Comparison of ENCODE assay signal across 15 mouse cellular contexts in genomic region chr4:40643567-40643966, GRCm38 (mm10). TPM values are rescaled to one million over a fixed set of nuclear protein-coding genes. Genes with fewer than 3 reads are reported as not detected.
DNase-seq lines count a peak whose midpoint lies in the region; ATAC-seq and TF ChIP-seq lines count a peak whose summit lies in the region.
"Had no signal": no experiment of that assay in that cellular context is flagged by ENCODE, and none has a peak within 500 bp of the region (broad histone marks: within the 10 kb centered on the region; RNA-seq: fewer than 3 reads in every experiment).

No protein-coding gene starts in this region.

- 25% methylated on average over 5 of the region's 5 CpGs for WGBS in hindbrain, postnatal 0 days
- WGBS in hindbrain, embryonic 12.5 days = 76% methylated on average over 5 of the region's 5 CpGs
- 60% methylated on average over 5 of the region's 5 CpGs for WGBS in neural tube, embryonic 15.5 days

- no peak overlapping the region for H3K4me2 ChIP-seq in hindbrain, postnatal 0 days (ENCODE audit: low read depth, low read length)
- H3K4me2 ChIP-seq in hindbrain, embryonic 12.5 days (replicated peaks) = no peak overlapping the region
- no peak overlapping the region for H3K4me2 ChIP-seq in neural tube, embryonic 15.5 days
- H3K4me2 ChIP-seq: embryonic facial prominence, embryonic 12.5 days; liver, embryonic 15.5 days had no signal

- no peaks in the 10 kb centered on the region for H3K4me1 ChIP-seq in hindbrain, postnatal 0 days (ENCODE audit: insufficient read depth, low read length)
- H3K4me1 ChIP-seq in hindbrain, embryonic 12.5 days = no peaks in the 10 kb centered on the region
- H3K4me1 ChIP-seq in neural tube, embryonic 15.5 days = no peaks in the 10 kb centered on the region
- H3K4me1 ChIP-seq: embryonic facial prominence, embryonic 12.5 days; hindbrain, embryonic 10.5 days; liver, embryonic 15.5 days had no signal

- H3K36me3 ChIP-seq in hindbrain, postnatal 0 days (ENCODE audit: insufficient read depth, low read length) = no peaks in the 10 kb centered on the region
- H3K36me3 ChIP-seq in hindbrain, embryonic 12.5 days = no peaks in the 10 kb centered on the region
- H3K36me3 ChIP-seq in neural tube, embryonic 15.5 days = no peaks in the 10 kb centered on the region
- H3K36me3 ChIP-seq: embryonic facial prominence, embryonic 12.5 days; hindbrain, embryonic 10.5 days; liver, embryonic 15.5 days had no signal

- TF ChIP-seq CTCF in hindbrain, postnatal 0 days (IDR thresholded peaks at IDR 0.05; ENCODE audit: low read depth) = no peak

- no peak overlapping the region for H3K27ac ChIP-seq in hindbrain, postnatal 0 days
- no peak overlapping the region for H3K27ac ChIP-seq in hindbrain, embryonic 12.5 days
- no peak overlapping the region for H3K27ac ChIP-seq in neural tube, embryonic 15.5 days (replicated peaks)
- H3K27ac ChIP-seq: embryonic facial prominence, embryonic 12.5 days; hindbrain, embryonic 10.5 days; liver, embryonic 15.5 days had no signal

- peak; percentile 7 to 27 for DNase-seq in cerebellum, postnatal 14 days
- DNase-seq in hindbrain, postnatal 0 days (ENCODE audit: low spot score) = peak; percentile 52
- peak; percentile 29 for DNase-seq in lung, postnatal 10 days
- DNase-seq in lung, postnatal 14 days = no peak
- peak; percentile 39 to 42 for DNase-seq in kidney, postnatal 25 days
- DNase-seq: adrenal gland, postnatal 36 days; right cerebral cortex, postnatal 25 days; thymus, adult 2 months had no signal

- no peak for ATAC-seq in cerebellum, adult (ENCODE audit: insufficient number of reproducible peaks, low FRiP score, low TSS enrichment)
- no peak for ATAC-seq in hindbrain, postnatal 0 days
- no peak for ATAC-seq in hindbrain, embryonic 12.5 days (ENCODE audit: low FRiP score)
- ATAC-seq in neural tube, embryonic 15.5 days (ENCODE audit: low FRiP score) = no peak
- ATAC-seq: midbrain, embryonic 16.5 days had no signal

- no peaks in the 10 kb centered on the region for H3K9me3 ChIP-seq in hindbrain, postnatal 0 days (ENCODE audit: low read length)
- H3K9me3 ChIP-seq in hindbrain, embryonic 12.5 days (replicated peaks) = no peaks in the 10 kb centered on the region
- no peaks in the 10 kb centered on the region for H3K9me3 ChIP-seq in neural tube, embryonic 15.5 days (replicated peaks)
- H3K9me3 ChIP-seq: embryonic facial prominence, embryonic 12.5 days; hindbrain, embryonic 10.5 days; liver, embryonic 15.5 days had no signal

- H3K27me3 ChIP-seq in hindbrain, postnatal 0 days (ENCODE audit: insufficient read depth, low read length) = no peaks in the 10 kb centered on the region
- no peaks in the 10 kb centered on the region for H3K27me3 ChIP-seq in hindbrain, embryonic 12.5 days
- no peaks in the 10 kb centered on the region for H3K27me3 ChIP-seq in neural tube, embryonic 15.5 days (replicated peaks)
- H3K27me3 ChIP-seq: embryonic facial prominence, embryonic 12.5 days; liver, embryonic 15.5 days had no signal

- H3K9ac ChIP-seq in hindbrain, postnatal 0 days (replicated peaks; ENCODE audit: low read length) = no peak overlapping the region
- H3K9ac ChIP-seq in hindbrain, embryonic 12.5 days = no peak overlapping the region
- no peak overlapping the region for H3K9ac ChIP-seq in neural tube, embryonic 15.5 days (replicated peaks)
- H3K9ac ChIP-seq: embryonic facial prominence, embryonic 12.5 days; liver, embryonic 15.5 days had no signal

- no peak overlapping the region for H3K4me3 ChIP-seq in hindbrain, postnatal 0 days (ENCODE audit: low read length)
- H3K4me3 ChIP-seq in hindbrain, embryonic 12.5 days = no peak overlapping the region
- H3K4me3 ChIP-seq in neural tube, embryonic 15.5 days (replicated peaks) = no peak overlapping the region
- H3K4me3 ChIP-seq: embryonic facial prominence, embryonic 12.5 days; hindbrain, embryonic 10.5 days; liver, embryonic 15.5 days had no signal

RNA-seq across cellular contexts. Expression of gene Aptx, which starts 59.4 kb away (rescaled TPM):
- 12.9 and 13.2 TPM in 2 replicates for total RNA-seq in hindbrain, postnatal 0 days (2014; rRNA removed)
- 36.0 and 38.3 TPM in 2 replicates for polyA plus RNA-seq in hindbrain, postnatal 0 days (2015; fragmentation: Nextera tagmentation; extraction: Ambion mirVana)
- polyA plus RNA-seq in hindbrain, embryonic 12.5 days (2016; fragmentation: Nextera tagmentation; extraction: Ambion mirVana) = 52.6 and 54.2 TPM in 2 replicates
- polyA plus RNA-seq in neural tube, embryonic 15.5 days (2015; fragmentation: Nextera tagmentation; extraction: Ambion mirVana) = 41.0 and 41.2 TPM in 2 replicates
